Mouse (Mus musculus) common myeloid progenitor, adult 5-6 weeks (primary cell): ENCODE data around the gene Endou. TPM values are rescaled to one million over a fixed set of nuclear protein-coding genes. Genes with fewer than 3 reads are reported as not detected.
"Not testable (repeated sequence)": the region's sequence is repeated elsewhere in the genome, so short reads cannot be mapped to it uniquely, and the experiment has no call there.

Experiments used
- ATAC-seq: replicated peaks from 2 replicates; pipeline ENCODE4 v1.8.0; 2016; ENCODE audit warnings: low read depth, mild to moderate bottlenecking, moderate TSS enrichment, inconsistent platforms; ENCODE audit not compliant: poor library complexity, severe bottlenecking
- total RNA-seq: library from RNA; stranded (forward); fragments of 200-1000, 187-1606 nt; gene quantifications from 2 replicates; pipeline ENCODE4 v1.2.3, GENCODE M21; 2017

Endou gene
- total RNA-seq, 1 experiment from 2014 or later: 2.3 TPM

DNA sequence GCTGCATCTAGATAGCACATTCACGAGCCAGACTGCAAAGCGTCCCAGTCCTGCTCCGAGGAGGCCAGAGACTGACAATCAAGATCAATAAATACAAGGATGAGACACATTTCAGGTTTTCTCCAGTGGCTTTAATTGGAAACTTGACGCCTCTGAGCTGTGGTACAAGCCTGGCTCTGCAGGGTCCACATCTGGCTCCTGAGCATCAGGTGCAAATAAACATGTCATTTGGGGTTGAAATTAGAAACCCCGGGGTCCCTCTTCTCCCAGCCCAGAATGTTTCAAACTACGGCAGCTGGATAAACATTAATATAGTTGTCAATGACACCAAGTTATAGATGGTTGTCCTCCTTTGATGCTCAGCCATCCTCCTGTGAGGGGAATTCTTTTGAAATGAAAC, 20.2 kb downstream of the Endou start:
- ATAC-seq: no peak

GRCm38 (mm10) chr15:97705211-97706050, 25.7 kb downstream of the Endou start, which contains the start of gene Rpap3:
Rpap3 (minus strand) TSS chr15:97705825.
- peak; percentile 92 for ATAC-seq

- no peak for ATAC-seq
Observed at GRCm38 (mm10) chr15:97696616-97697015, 34.5 kb downstream of the Endou start.

GRCm38 (mm10) chr15:97693411-97693810, 37.7 kb downstream of the Endou start:
- ATAC-seq: no peak

GRCm38 (mm10) chr15:97684118-97684517, 47.0 kb downstream of the Endou start:
- ATAC-seq: no peak

- ATAC-seq: no peak
Observed at GRCm38 (mm10) chr15:97682053-97682452, 49.1 kb downstream of the Endou start.

DNA sequence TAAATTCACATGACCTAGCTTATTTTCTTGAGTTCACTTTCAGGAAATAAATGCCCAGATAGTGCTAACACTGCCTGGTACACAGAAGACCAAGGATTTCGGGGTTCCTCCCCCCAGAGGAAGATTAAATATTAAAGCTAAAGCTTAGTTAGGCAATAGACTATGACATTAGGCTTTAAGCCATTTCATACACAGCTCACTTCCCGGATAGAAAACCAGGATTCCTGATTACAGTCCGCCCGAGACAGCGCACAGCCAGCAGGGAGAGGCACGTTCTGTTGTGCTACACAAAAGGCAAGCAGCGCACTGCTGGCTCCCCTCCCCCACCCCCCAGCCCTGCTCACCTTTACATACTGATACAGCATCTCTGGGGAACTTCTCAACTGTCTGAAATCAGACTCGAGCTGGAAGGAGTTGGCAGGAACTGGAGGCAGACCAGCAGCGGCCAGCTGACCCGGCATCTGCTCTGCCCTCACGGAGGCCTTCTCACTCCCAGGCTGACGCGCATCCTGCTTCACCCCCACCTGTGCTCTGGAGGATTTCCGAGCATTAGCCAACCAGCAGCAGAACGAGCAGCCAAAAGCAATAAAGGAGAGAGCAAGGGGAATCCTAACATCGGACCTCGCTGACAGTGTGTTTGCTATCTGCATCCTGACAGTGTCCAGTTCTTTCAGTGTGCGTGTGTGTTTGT, 51.0 kb downstream of the Endou start:
- ATAC-seq: no peak

DNA sequence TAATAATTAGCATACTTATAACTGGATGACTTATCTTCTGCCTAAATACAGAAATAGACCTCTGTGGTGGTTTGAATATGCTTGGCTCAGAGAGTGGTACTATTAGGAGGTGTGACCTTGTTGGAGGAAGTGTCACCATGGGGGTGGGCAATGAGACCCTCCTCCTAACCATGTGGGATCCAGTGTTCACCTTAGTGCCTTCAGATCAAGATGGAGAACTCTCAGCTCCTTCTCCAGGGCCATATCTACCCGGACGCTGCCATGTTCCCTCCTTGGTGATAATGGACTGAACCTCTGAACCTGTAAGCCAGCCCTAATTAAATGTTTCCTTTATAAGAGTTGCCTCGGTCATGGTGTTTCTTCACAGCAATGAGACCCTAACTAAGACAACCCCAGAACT, 53.8 kb downstream of the Endou start:
- ATAC-seq: no peak

DNA sequence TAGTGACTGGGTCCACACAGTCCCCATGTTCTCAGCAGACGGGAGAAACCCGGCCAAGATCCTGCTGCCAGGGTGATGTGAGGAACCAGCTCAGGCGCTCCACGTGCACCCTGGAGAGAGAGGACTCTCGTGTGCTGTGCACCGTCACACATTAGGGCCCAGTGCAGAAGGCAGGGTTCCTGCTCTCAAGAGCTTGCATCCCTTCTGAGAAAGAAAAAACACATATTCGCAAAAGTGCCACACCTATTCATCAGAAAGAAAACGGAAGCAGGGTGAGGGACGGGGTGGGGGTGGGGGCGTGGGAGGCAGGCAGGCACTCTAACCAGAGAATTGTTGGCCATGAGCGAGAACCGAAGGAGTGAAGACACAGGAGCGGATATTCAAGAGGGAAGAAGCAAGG, 55.2 kb downstream of the Endou start:
- no peak for ATAC-seq

DNA sequence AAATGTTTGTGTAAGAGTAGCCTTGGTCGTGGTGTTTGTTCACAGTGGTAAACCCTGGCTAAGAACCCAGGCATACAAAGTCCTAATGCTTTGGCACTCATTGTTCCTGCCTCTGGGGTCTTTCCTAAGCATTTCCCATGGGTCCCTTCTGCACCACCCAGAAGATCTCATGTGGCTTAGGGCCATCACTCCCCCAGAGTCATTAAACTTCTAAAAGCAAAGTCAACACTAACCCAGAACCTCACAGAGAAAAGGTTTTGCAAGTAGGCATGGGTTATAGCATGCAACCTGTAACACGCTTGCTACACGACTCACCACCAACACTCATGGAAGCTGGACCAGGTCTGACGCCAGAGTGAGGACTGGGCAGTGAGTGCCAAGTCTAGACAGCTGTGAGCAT, 56.7 kb downstream of the Endou start:
- no peak for ATAC-seq

DNA sequence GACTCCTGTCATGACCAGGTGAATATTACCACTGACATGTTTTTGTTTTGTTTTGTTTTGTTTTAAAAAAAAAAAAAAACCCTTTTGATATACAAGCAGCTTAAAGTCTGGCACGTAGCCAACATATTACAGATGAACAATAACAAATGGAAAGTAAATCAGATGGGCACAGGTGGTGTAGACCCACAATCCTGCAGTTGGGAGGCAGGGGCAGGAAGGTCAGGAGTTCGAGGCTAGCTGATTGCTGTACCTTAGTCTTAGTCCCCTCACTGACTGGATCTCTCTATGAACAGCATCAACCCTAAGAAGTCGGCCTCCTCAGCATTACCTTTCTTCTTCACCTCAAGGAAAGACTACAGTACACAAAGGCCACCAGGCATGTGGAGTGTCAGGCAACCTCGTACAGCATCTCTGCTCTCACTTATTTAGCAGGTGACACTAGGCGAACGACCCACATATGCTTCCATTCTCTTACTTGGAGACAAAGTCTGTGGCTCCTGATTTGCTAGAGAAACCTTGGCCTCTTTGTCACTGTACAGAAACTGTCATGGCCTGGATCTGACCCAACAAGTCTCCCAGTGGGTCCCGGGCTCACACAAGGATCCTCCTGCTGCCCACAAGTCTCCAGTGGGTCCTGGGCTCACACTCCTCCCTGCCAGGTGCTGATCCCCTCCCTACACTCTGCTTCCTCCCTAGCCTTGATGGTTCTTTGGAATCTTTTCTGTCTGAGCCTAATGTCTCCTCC, 57.7 kb downstream of the Endou start:
- no peak for ATAC-seq

DNA sequence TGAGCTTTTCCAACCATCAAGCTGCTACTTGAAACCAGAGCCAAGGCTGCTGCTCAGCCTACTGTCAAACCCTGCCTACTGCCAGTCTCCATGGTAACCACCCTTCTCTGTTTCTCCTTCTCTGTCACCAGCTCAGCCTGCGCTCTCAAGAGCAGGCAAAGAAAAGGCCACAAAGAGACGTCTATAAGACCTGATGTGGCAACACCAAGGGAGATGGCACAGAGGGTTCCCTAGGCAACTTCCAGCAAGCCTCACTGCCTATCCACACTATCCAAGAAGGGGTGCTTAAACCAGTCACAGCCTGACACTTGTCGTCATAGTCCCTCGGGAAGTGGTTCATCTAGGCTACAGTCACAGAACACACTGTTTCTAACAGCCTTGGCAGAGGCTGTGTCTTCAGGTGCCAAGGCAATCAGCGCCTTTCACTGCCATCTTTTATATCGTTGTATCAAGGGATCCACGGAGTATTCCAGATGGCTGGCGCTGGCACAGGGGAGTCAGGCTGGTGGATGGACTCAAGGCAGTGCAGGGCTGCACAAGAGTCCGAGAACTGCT, 58.9 kb downstream of the Endou start:
- ATAC-seq: no peak

GRCm38 (mm10) chr15:97670554-97670953, 60.6 kb downstream of the Endou start:
- no peak for ATAC-seq

- not testable (repeated sequence) for ATAC-seq
Observed at GRCm38 (mm10) chr15:97668158-97668877, 62.8 kb downstream of the Endou start.

DNA sequence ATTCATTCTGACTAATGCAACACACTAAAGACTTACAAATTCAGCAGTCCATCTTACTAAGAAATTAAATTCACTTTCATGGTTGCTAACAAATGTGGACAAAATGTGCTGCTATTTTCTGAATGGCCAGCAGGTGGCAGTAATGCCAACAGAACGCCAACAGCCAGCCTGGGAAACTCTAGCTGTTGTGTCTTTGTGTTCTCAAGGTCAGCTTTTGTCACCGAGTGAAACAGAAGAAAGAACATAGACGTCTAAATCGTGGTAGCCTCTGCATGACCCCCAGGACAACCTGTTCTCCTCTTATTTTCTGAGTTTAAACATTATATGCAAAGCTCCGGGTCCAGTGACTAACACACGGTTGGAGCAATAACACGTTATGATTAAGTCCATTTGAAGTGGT, 63.7 kb downstream of the Endou start:
- ATAC-seq: peak; percentile 39; the same call in 1 of the 2 replicates

DNA sequence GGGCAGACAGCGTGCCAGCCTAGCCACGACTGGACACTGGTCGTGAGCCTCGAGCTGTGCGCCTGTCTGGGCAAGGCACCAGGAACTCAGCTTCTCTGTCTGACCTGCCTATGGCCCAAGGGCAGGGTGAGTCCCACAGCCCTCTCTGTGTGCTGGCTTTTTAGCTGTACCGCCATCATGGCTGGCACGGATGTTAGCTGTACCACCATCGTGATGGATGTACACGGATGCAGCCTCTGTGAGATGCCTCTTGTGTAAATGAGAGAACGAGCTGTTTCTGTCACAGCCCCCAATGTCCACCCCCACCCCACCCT, 64.7 kb downstream of the Endou start:
- ATAC-seq: no peak

- ATAC-seq: no peak
Observed at GRCm38 (mm10) chr15:97665770-97666456, 65.2 kb downstream of the Endou start.

GRCm38 (mm10) chr15:97664981-97665668, 66.0 kb downstream of the Endou start:
- ATAC-seq: 0 out of 2 replicates have a peak, but pooled peaks have one; percentile 20
